Mouse (Mus musculus): ENCODE measurements at regions not wholly inside any gene's neighbourhood (a gene's known extent, or its start where the extent isn't known, plus 50 kb on each side); places are given as distances from the start of the nearest gene placed in this dataset.

GRCm38 (mm10) chr12:107047059-107047531, 441.3 kb upstream of the 3110018I06Rik start:
- peaks cover 2% of the 10 kb centered on the region; the same call in 1 of the 2 replicates for H3K4me1 ChIP-seq (ENCODE audit: control insufficient read depth, insufficient read depth, low read length)

GRCm38 (mm10) chr12:107050891-107051635, 437.4 kb upstream of the 3110018I06Rik start:
- H3K4me3 ChIP-seq (ENCODE audit: control insufficient read depth, low read depth, low read length) = no peak overlapping the region
- no peak overlapping the region for H3K27ac ChIP-seq (ENCODE audit: control insufficient read depth, insufficient read depth, low read depth, low read length)
- H3K27me3 ChIP-seq (ENCODE audit: control insufficient read depth, insufficient read depth, low read length) = no peaks in the 10 kb centered on the region
- no peak for TF ChIP-seq CTCF (IDR thresholded peaks at IDR 0.05; ENCODE audit: control insufficient read depth, insufficient read depth, insufficient replicate concordance, low read depth, low read length)
- TF ChIP-seq POLR2A (IDR thresholded peaks at IDR 0.05; ENCODE audit: control insufficient read depth, low read depth, low read length) = no peak
- H3K36me3 ChIP-seq (ENCODE audit: control insufficient read depth, insufficient read depth, low read length) = no peaks in the 10 kb centered on the region
- H3K4me1 ChIP-seq (ENCODE audit: control insufficient read depth, insufficient read depth, low read length) = peaks cover 2% of the 10 kb centered on the region; the same call in 1 of the 2 replicates

More at GRCm38 (mm10) chr12:107047059-107047531, 441.3 kb upstream of the 3110018I06Rik start:
- no peak for TF ChIP-seq POLR2A (IDR thresholded peaks at IDR 0.05; ENCODE audit: control insufficient read depth, low read depth, low read length)
- no peak for TF ChIP-seq CTCF (IDR thresholded peaks at IDR 0.05; ENCODE audit: control insufficient read depth, insufficient read depth, insufficient replicate concordance, low read depth, low read length)
- no peak overlapping the region for H3K27ac ChIP-seq (ENCODE audit: control insufficient read depth, insufficient read depth, low read depth, low read length)
- H3K27me3 ChIP-seq (ENCODE audit: control insufficient read depth, insufficient read depth, low read length) = no peaks in the 10 kb centered on the region
- H3K4me3 ChIP-seq (ENCODE audit: control insufficient read depth, low read depth, low read length) = no peak overlapping the region; the same call in 1 of the 2 replicates
- no peaks in the 10 kb centered on the region for H3K36me3 ChIP-seq (ENCODE audit: control insufficient read depth, insufficient read depth, low read length)

GRCm38 (mm10) chr12:107052136-107052535, 436.3 kb upstream of the 3110018I06Rik start:
- Histone ChIP-seq H3K36me3 (ENCODE audit: control insufficient read depth, insufficient read depth, low read length) (no peaks in the 10 kb centered on the region), H3K4me1 (ENCODE audit: control insufficient read depth, insufficient read depth, low read length) (no peaks in the 10 kb centered on the region; the same call in 1 of the 2 replicates), H3K4me3 (ENCODE audit: control insufficient read depth, low read depth, low read length) (no peak overlapping the region), H3K27me3 (ENCODE audit: control insufficient read depth, insufficient read depth, low read length) (no peaks in the 10 kb centered on the region), H3K27ac (ENCODE audit: control insufficient read depth, insufficient read depth, low read depth, low read length) (no peak overlapping the region)
- TF ChIP-seq POLR2A (IDR thresholded peaks at IDR 0.05; ENCODE audit: control insufficient read depth, low read depth, low read length) (no peak), CTCF (IDR thresholded peaks at IDR 0.05; ENCODE audit: control insufficient read depth, insufficient read depth, insufficient replicate concordance, low read depth, low read length) (no peak)

- H3K36me3 ChIP-seq (ENCODE audit: control insufficient read depth, insufficient read depth, low read length) = no peaks in the 10 kb centered on the region
Observed at GRCm38 (mm10) chr12:107056553-107056952, 431.9 kb upstream of the 3110018I06Rik start.

GRCm38 (mm10) chr12:107060514-107060913, 427.9 kb upstream of the 3110018I06Rik start:
- TF ChIP-seq CTCF (IDR thresholded peaks at IDR 0.05; ENCODE audit: control insufficient read depth, insufficient read depth, insufficient replicate concordance, low read depth, low read length) (no peak), POLR2A (IDR thresholded peaks at IDR 0.05; ENCODE audit: control insufficient read depth, low read depth, low read length) (no peak)
- H3K27me3 ChIP-seq (ENCODE audit: control insufficient read depth, insufficient read depth, low read length) = no peaks in the 10 kb centered on the region

More at GRCm38 (mm10) chr12:107056553-107056952, 431.9 kb upstream of the 3110018I06Rik start:
- no peaks in the 10 kb centered on the region for H3K27me3 ChIP-seq (ENCODE audit: control insufficient read depth, insufficient read depth, low read length)
- H3K4me3 ChIP-seq (ENCODE audit: control insufficient read depth, low read depth, low read length) = no peak overlapping the region
- TF ChIP-seq CTCF (IDR thresholded peaks at IDR 0.05; ENCODE audit: control insufficient read depth, insufficient read depth, insufficient replicate concordance, low read depth, low read length) = no peak
- no peak for TF ChIP-seq POLR2A (IDR thresholded peaks at IDR 0.05; ENCODE audit: control insufficient read depth, low read depth, low read length)
- no peak overlapping the region for H3K27ac ChIP-seq (ENCODE audit: control insufficient read depth, insufficient read depth, low read depth, low read length)
- no peaks in the 10 kb centered on the region for H3K4me1 ChIP-seq (ENCODE audit: control insufficient read depth, insufficient read depth, low read length)

GRCm38 (mm10) chr12:107067346-107067745, 421.1 kb upstream of the 3110018I06Rik start:
- Histone ChIP-seq H3K27ac (ENCODE audit: control insufficient read depth, insufficient read depth, low read depth, low read length) (no peak overlapping the region), H3K27me3 (ENCODE audit: control insufficient read depth, insufficient read depth, low read length) (no peaks in the 10 kb centered on the region), H3K36me3 (ENCODE audit: control insufficient read depth, insufficient read depth, low read length) (no peaks in the 10 kb centered on the region), H3K4me1 (ENCODE audit: control insufficient read depth, insufficient read depth, low read length) (no peaks in the 10 kb centered on the region), H3K4me3 (ENCODE audit: control insufficient read depth, low read depth, low read length) (no peak overlapping the region)
- TF ChIP-seq CTCF (IDR thresholded peaks at IDR 0.05; ENCODE audit: control insufficient read depth, insufficient read depth, insufficient replicate concordance, low read depth, low read length) (no peak), POLR2A (IDR thresholded peaks at IDR 0.05; ENCODE audit: control insufficient read depth, low read depth, low read length) (no peak)

More at GRCm38 (mm10) chr12:107060514-107060913, 427.9 kb upstream of the 3110018I06Rik start:
- no peak overlapping the region for H3K27ac ChIP-seq (ENCODE audit: control insufficient read depth, insufficient read depth, low read depth, low read length)
- H3K4me1 ChIP-seq (ENCODE audit: control insufficient read depth, insufficient read depth, low read length) = no peaks in the 10 kb centered on the region
- H3K36me3 ChIP-seq (ENCODE audit: control insufficient read depth, insufficient read depth, low read length) = no peaks in the 10 kb centered on the region
- no peak overlapping the region for H3K4me3 ChIP-seq (ENCODE audit: control insufficient read depth, low read depth, low read length)

- TF ChIP-seq CTCF (IDR thresholded peaks at IDR 0.05; ENCODE audit: control insufficient read depth, insufficient read depth, insufficient replicate concordance, low read depth, low read length) = no peak
- no peak for TF ChIP-seq POLR2A (IDR thresholded peaks at IDR 0.05; ENCODE audit: control insufficient read depth, low read depth, low read length)
- H3K36me3 ChIP-seq (ENCODE audit: control insufficient read depth, insufficient read depth, low read length) = no peaks in the 10 kb centered on the region
Observed at GRCm38 (mm10) chr12:107082541-107082940, 405.9 kb upstream of the 3110018I06Rik start.

More at GRCm38 (mm10) chr12:107082541-107082940, 405.9 kb upstream of the 3110018I06Rik start:
- no peak overlapping the region for H3K27ac ChIP-seq (ENCODE audit: control insufficient read depth, insufficient read depth, low read depth, low read length)
- H3K4me3 ChIP-seq (ENCODE audit: control insufficient read depth, low read depth, low read length) = no peak overlapping the region
- H3K4me1 ChIP-seq (ENCODE audit: control insufficient read depth, insufficient read depth, low read length) = no peaks in the 10 kb centered on the region
- no peaks in the 10 kb centered on the region for H3K27me3 ChIP-seq (ENCODE audit: control insufficient read depth, insufficient read depth, low read length)

Data from testis, adult 2 months (tissue).